Mouse (Mus musculus): ENCODE results near the gene Rnf2. TPM values are rescaled to one million over a fixed set of nuclear protein-coding genes. Genes with fewer than 3 reads are reported as not detected.

The Rnf2 gene
- total RNA-seq (2021) = 10 to 100 TPM; 17.0 to 19.8 TPM
- long read RNA-seq, experiment 1, transcript Rnf2-201 (7 exons, 3,160 nt) = major isoform, 20 of 23 reads
- long read RNA-seq, experiment 1, partial matches to known transcripts = 0 of 23 reads
- long read RNA-seq, experiment 1, other reads (novel, unspliced or antisense) = 2 of 23 reads
- long read RNA-seq, experiment 2, transcript Rnf2-201 (7 exons, 3,160 nt) = major isoform, 26 of 27 reads
- long read RNA-seq, experiment 2, partial matches to known transcripts = 1 of 27 reads
- long read RNA-seq, experiment 2, other reads (novel, unspliced or antisense) = 0 of 27 reads

GRCm38 (mm10) chr1:151500531-151501361 is at the start of gene Rnf2:
TSS of gene Rnf2 (minus strand) at chr1:151500955.
- intact Hi-C loops (cut with DNase I) = no loop called here
- DNase-seq = peak; percentile 97

GRCm38 (mm10) chr1:151549794-151550193 is 49.0 kb upstream of the Rnf2 start:
- DNase-seq = no peak
- intact Hi-C loops (cut with DNase I) = no loop called here

- no peak for DNase-seq
- intact Hi-C loops (cut with DNase I) = no loop called here
Observed at GRCm38 (mm10) chr1:151548896-151549610, 48.3 kb upstream of the Rnf2 start.

- intact Hi-C loops (cut with DNase I) = no loop called here
- DNase-seq = no peak
Observed at GRCm38 (mm10) chr1:151545571-151545970, 44.8 kb upstream of the Rnf2 start.

GRCm38 (mm10) chr1:151544581-151544980 is 43.8 kb upstream of the Rnf2 start:
- no peak for DNase-seq
- intact Hi-C loops (cut with DNase I) = no loop called here

GRCm38 (mm10) chr1:151543796-151544477 is 43.2 kb upstream of the Rnf2 start:
- DNase-seq = no peak
- intact Hi-C loops (cut with DNase I) = no loop called here

- intact Hi-C loops (cut with DNase I) = no loop called here
- DNase-seq = no peak
Observed at GRCm38 (mm10) chr1:151526701-151527100, 25.9 kb upstream of the Rnf2 start.

- DNase-seq = no peak
- intact Hi-C loops (cut with DNase I) = no loop called here
Observed at GRCm38 (mm10) chr1:151517571-151518250, 17.0 kb upstream of the Rnf2 start.

- intact Hi-C loops (cut with DNase I) = no loop called here
- no peak for DNase-seq
Observed at GRCm38 (mm10) chr1:151516871-151517270, 16.1 kb upstream of the Rnf2 start.

GRCm38 (mm10) chr1:151515733-151516132 is 15.0 kb upstream of the Rnf2 start:
- intact Hi-C loops (cut with DNase I) = no loop called here
- DNase-seq = no peak

- intact Hi-C loops (cut with DNase I) = no loop called here
- no peak for DNase-seq
Observed at GRCm38 (mm10) chr1:151514119-151514518, 13.4 kb upstream of the Rnf2 start.

GRCm38 (mm10) chr1:151510811-151511210 is 10.1 kb upstream of the Rnf2 start:
- DNase-seq = no peak

GRCm38 (mm10) chr1:151499815-151500501 is 797 bp downstream of the Rnf2 start:
- DNase-seq = peak; percentile 64 to 66
- intact Hi-C loops (cut with DNase I) = no loop called here

More at GRCm38 (mm10) chr1:151510811-151511210, 10.1 kb upstream of the Rnf2 start:
- intact Hi-C loops (cut with DNase I) = no loop called here

GRCm38 (mm10) chr1:151498381-151498780 is 2.4 kb downstream of the Rnf2 start:
- no peak for DNase-seq
- intact Hi-C loops (cut with DNase I) = no loop called here

- intact Hi-C loops (cut with DNase I) = no loop called here
Observed at GRCm38 (mm10) chr1:151497942-151498341, 2.8 kb downstream of the Rnf2 start.

GRCm38 (mm10) chr1:151497028-151497427 is 3.7 kb downstream of the Rnf2 start:
- peak; percentile 30 to 61 for DNase-seq
- intact Hi-C loops (cut with DNase I) = no loop called here

More at GRCm38 (mm10) chr1:151497942-151498341, 2.8 kb downstream of the Rnf2 start:
- DNase-seq = no peak

GRCm38 (mm10) chr1:151495635-151496285 is 5.0 kb downstream of the Rnf2 start:
- no peak for DNase-seq
- intact Hi-C loops (cut with DNase I) = no loop called here

GRCm38 (mm10) chr1:151494711-151495110 is 6.0 kb downstream of the Rnf2 start:
- no peak for DNase-seq
- intact Hi-C loops (cut with DNase I) = loop anchor here (5.0 kb wide), 1 partner anchor 213 kb away; no protein-coding TSS in a partner anchor

GRCm38 (mm10) chr1:151493826-151494225 is 6.9 kb downstream of the Rnf2 start:
- intact Hi-C loops (cut with DNase I) = loop anchor here (5.0 kb wide), 1 partner anchor 213 kb away; no protein-coding TSS in a partner anchor
- DNase-seq = no peak

Data from heart, postnatal 14 days (tissue).